Mouse (Mus musculus): Measurements from ENCODE around the gene Lman2. TPM values are rescaled to one million over a fixed set of nuclear protein-coding genes. Genes with fewer than 3 reads are reported as not detected.
A peak's percentile ranks its signal among the peaks of the same experiment; 100 is the strongest.

Lman2 gene
- polyA plus RNA-seq, 1 experiment from 2014 or later = 102 TPM

DNA sequence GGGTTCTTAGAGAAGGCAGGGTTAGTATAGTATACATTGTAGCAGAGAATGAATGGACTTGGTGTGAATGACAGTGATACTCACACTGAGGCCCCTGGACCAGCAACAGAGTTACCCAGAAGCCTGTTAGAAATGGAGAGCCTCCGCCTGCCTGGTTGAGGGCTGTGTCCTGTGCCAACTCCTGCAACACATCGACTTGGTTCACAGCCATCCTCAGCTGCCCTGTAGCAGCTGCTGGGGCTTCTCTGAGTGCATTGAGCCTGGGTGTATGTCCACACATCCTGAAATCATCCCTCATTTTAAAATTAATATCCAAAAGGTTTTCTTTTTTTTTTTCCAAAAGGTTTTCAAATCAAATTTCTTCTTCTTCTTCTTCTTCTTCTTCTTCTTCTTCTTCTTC lies 13.3 kb upstream of the Lman2 start:
- ATAC-seq (ENCODE audit: low read depth) (no peak; the same call in 1 of the 2 replicates), DNase-seq (ENCODE audit: low spot score) (no peak)
- Histone ChIP-seq H3K4me1 (ENCODE audit: control insufficient read depth, insufficient read depth, low read length) (peaks cover 4% of the 10 kb centered on the region; the same call in 1 of the 2 replicates), H3K9me3 (ENCODE audit: control insufficient read depth, low read length) (no peaks in the 10 kb centered on the region), H3K4me3 (ENCODE audit: low read depth, low read length) (no peak overlapping the region), H3K4me2 (ENCODE audit: low read depth, low read length) (no peak overlapping the region), H3K36me3 (ENCODE audit: control insufficient read depth, insufficient read depth, low read length) (no peaks in the 10 kb centered on the region), H3K27ac (replicated peaks; ENCODE audit: low read depth, low read length) (no peak overlapping the region), H3K27me3 (replicated peaks; ENCODE audit: control insufficient read depth, insufficient read depth, low read length) (peaks cover 42% of the 10 kb centered on the region), H3K9ac (ENCODE audit: low read depth, low read length) (no peak overlapping the region)
- WGBS = 69% methylated on average over 2 of the region's 2 CpGs

DNA sequence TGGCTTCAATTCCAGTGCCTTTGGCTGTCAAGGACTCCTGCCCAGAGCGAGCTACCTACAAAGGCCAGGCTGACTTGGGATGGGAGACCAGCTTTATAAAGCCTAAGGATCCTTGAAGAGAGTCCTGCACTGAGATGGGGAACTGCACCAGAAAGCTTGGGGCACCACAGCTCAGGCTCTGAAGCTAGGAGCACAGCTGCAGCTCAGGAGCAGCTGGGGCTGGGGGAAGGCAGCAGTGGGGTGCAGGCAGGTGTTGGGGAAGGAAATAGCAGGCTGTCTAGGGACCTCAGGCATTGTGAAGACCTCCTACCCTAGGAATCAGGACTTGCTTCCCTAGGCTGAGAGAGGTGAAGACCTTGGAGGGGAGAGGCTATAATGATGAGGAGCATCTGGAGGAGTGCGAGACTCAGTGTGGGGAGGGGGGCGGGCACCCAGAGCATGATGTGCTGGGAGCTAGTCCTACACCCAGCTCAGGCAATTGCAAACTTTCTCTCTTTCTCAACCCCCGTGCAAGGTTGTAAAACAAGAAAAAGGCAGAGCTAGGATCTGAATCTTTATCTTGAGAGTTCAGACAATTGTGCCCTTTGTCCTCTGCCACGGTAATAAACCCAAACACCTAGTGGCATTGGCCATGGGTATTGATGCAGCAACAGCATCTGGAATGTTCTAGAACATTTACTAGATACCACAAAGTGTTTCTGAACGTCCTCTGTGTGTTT lies 11.8 kb upstream of the Lman2 start:
- H3K27me3 ChIP-seq (replicated peaks; ENCODE audit: control insufficient read depth, insufficient read depth, low read length) = peaks cover 29% of the 10 kb centered on the region
- H3K4me3 ChIP-seq (ENCODE audit: low read depth, low read length) = no peak overlapping the region
- no peak for ATAC-seq (ENCODE audit: low read depth)
- no peak for DNase-seq (ENCODE audit: low spot score)
- H3K9ac ChIP-seq (ENCODE audit: low read depth, low read length) = no peak overlapping the region
- no peaks in the 10 kb centered on the region for H3K9me3 ChIP-seq (ENCODE audit: control insufficient read depth, low read length)
- peaks cover 4% of the 10 kb centered on the region; the same call in 1 of the 2 replicates for H3K4me1 ChIP-seq (ENCODE audit: control insufficient read depth, insufficient read depth, low read length)
- H3K36me3 ChIP-seq (ENCODE audit: control insufficient read depth, insufficient read depth, low read length) = no peaks in the 10 kb centered on the region
- 61% methylated on average over 6 of the region's 6 CpGs for WGBS
- H3K27ac ChIP-seq (replicated peaks; ENCODE audit: low read depth, low read length) = no peak overlapping the region
- H3K4me2 ChIP-seq (ENCODE audit: low read depth, low read length) = no peak overlapping the region

DNA sequence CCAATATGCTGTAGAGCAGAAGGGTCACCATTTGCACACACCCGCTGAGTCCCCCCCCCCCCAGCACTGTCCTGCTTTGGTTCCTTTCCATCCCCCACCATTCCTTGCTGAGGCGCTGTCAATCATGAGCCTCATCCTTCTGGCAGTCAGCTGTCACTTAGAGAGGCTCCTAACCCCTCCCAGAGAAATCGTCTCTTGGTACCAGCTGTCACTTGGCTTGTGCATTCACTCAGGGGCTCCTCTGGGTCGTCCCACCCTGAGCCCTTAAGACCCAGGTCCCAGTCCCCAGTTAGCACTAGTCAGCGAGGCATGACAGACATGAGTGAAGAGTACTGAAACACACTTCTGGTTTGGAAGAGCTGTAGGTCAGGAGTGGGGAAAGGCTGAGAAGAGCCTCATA lies 9.2 kb upstream of the Lman2 start:
- DNase-seq (ENCODE audit: low spot score) (peak; percentile 33), ATAC-seq (ENCODE audit: low read depth) (peak; percentile 59; the same call in 1 of the 2 replicates)
- WGBS = 62% methylated on average over 4 of the region's 5 CpGs
- Histone ChIP-seq H3K27ac (replicated peaks; ENCODE audit: low read depth, low read length) (no peak overlapping the region), H3K9me3 (ENCODE audit: control insufficient read depth, low read length) (no peaks in the 10 kb centered on the region), H3K4me2 (ENCODE audit: low read depth, low read length) (no peak overlapping the region), H3K4me1 (ENCODE audit: control insufficient read depth, insufficient read depth, low read length) (no peaks in the 10 kb centered on the region), H3K36me3 (ENCODE audit: control insufficient read depth, insufficient read depth, low read length) (no peaks in the 10 kb centered on the region), H3K4me3 (ENCODE audit: low read depth, low read length) (no peak overlapping the region), H3K9ac (ENCODE audit: low read depth, low read length) (no peak overlapping the region), H3K27me3 (replicated peaks; ENCODE audit: control insufficient read depth, insufficient read depth, low read length) (0 out of 2 replicates have a peak, but pooled peaks cover 5% of the 10 kb centered on the region)

DNA sequence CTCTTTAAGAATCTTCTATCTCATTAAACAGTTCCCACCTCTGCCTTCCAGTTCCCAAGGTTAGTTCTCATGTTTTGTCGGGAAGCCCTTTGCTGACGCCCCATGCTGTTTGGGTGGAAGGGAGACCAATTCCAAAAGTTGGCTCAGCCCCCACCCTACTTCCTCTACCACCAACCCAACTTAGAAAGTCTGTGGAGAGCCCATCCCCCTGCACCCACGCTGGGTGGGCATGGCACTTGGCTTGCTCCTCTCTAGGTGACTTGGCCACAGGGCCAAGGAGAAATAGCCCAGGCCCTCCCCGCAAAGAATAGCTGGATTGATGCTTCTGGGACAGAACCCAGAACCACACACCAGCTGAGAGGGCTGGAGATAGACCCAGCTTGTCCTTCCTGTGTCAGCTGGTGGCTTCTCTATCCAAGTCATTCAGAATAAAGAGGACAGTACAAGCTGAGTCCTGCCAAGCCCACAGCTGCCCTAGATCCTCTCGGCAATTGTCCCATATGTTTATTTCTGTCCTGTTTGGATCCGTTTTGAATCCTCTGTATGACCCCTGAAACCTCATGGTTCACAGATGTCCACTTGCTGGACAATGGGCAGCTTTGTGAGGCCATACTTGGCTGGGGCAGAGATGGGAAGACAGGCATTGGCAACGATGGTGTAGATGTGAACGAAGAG lies 8.6 kb upstream of the Lman2 start:
- H3K9ac ChIP-seq (ENCODE audit: low read depth, low read length) = no peak overlapping the region
- H3K27me3 ChIP-seq (replicated peaks; ENCODE audit: control insufficient read depth, insufficient read depth, low read length) = 0 out of 2 replicates have a peak, but pooled peaks cover 5% of the 10 kb centered on the region
- no peaks in the 10 kb centered on the region for H3K36me3 ChIP-seq (ENCODE audit: control insufficient read depth, insufficient read depth, low read length)
- ATAC-seq (ENCODE audit: low read depth) (peak; percentile 19; the same call in 1 of the 2 replicates), DNase-seq (ENCODE audit: low spot score) (no peak)
- no peak overlapping the region for H3K27ac ChIP-seq (replicated peaks; ENCODE audit: low read depth, low read length)
- no peak overlapping the region for H3K4me2 ChIP-seq (ENCODE audit: low read depth, low read length)
- no peak overlapping the region for H3K4me3 ChIP-seq (ENCODE audit: low read depth, low read length)
- 49% methylated on average over 8 of the region's 8 CpGs for WGBS
- no peaks in the 10 kb centered on the region for H3K9me3 ChIP-seq (ENCODE audit: control insufficient read depth, low read length)
- H3K4me1 ChIP-seq (ENCODE audit: control insufficient read depth, insufficient read depth, low read length) = no peaks in the 10 kb centered on the region

DNA sequence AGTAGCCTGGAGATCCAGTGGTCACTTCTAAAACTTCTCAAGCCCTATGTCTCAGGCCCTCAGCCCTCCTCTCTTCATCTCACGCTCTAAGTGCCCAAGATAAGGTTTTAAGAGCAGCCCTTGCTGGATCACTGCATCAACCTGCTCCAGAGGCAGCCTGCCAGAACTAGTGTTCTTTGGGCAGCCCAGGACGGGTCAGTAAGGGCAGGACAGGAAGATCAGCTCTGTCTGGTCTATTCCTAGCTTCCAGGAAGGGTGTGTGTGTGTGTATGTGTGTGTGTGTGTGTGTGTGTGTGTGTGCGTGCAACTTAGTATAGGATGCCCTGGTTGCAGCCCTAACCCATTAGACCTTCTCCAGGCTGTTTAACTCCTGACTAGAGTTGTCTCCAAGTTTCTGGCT lies 7.7 kb upstream of the Lman2 start:
- H3K27ac ChIP-seq (replicated peaks; ENCODE audit: low read depth, low read length) = no peak overlapping the region
- peak overlapping the region; percentile 40; the same call in 1 of the 2 replicates for H3K4me2 ChIP-seq (ENCODE audit: low read depth, low read length)
- H3K36me3 ChIP-seq (ENCODE audit: control insufficient read depth, insufficient read depth, low read length) = no peaks in the 10 kb centered on the region
- 69% methylated on average over 3 of the region's 3 CpGs for WGBS
- DNase-seq (ENCODE audit: low spot score) = no peak
- no peak overlapping the region for H3K9ac ChIP-seq (ENCODE audit: low read depth, low read length)
- H3K4me1 ChIP-seq (ENCODE audit: control insufficient read depth, insufficient read depth, low read length) = no peaks in the 10 kb centered on the region
- no peak for ATAC-seq (ENCODE audit: low read depth)
- 0 out of 2 replicates have a peak, but pooled peaks cover 5% of the 10 kb centered on the region for H3K27me3 ChIP-seq (replicated peaks; ENCODE audit: control insufficient read depth, insufficient read depth, low read length)
- H3K4me3 ChIP-seq (ENCODE audit: low read depth, low read length) = no peak overlapping the region
- no peaks in the 10 kb centered on the region for H3K9me3 ChIP-seq (ENCODE audit: control insufficient read depth, low read length)

DNA sequence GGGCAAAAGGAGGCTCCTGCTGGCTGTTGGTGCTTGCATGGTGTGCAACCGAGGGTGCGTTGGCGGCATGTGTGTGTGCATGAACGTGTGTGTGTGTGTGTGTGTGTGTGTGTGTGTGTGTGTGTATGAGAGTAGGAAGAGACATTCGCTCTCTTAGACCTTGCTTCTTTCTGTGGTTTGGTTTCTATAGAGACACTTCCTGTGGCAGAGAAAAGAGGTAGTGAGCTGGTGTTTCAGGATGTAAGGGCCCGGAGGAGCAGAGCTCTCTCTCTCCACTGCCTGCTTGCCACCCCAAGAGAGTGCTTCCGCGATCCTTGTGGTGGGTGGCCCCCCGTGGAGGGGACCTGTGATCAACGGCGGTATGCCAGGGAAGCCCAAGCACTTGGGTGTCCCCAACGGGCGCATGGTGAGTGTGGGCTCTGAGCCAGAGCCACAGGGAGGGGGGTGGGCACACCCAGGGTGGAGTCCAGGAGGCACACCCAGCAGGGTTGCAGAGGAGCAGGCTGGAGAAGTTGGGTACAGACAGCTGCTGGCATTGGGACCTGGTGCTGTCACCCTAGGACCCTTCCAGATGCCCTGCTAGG lies 7.0 kb upstream of the Lman2 start, which contains the start of gene Rgs14:
Gene Rgs14 (plus strand): TSS at position 202 of the 584 bp plus-strand sequence.
- H3K27me3 ChIP-seq (replicated peaks; ENCODE audit: control insufficient read depth, insufficient read depth, low read length) = 0 out of 2 replicates have a peak, but pooled peaks cover 5% of the 10 kb centered on the region
- no peaks in the 10 kb centered on the region for H3K4me1 ChIP-seq (ENCODE audit: control insufficient read depth, insufficient read depth, low read length)
- H3K9me3 ChIP-seq (ENCODE audit: control insufficient read depth, low read length) = no peaks in the 10 kb centered on the region
- peak within 1 kb of the TSS; percentile 40 for H3K4me2 ChIP-seq (ENCODE audit: low read depth, low read length)
- 0 out of 2 replicates have a peak within 1 kb of the TSS, but pooled peaks have one; percentile 25 for H3K9ac ChIP-seq (ENCODE audit: low read depth, low read length)
- H3K4me3 ChIP-seq (ENCODE audit: low read depth, low read length) = 0 out of 2 replicates have a peak within 1 kb of the TSS, but pooled peaks have one; percentile 8
- WGBS = 58% methylated on average over 13 of the region's 13 CpGs
- ATAC-seq (ENCODE audit: low read depth) (no peak), DNase-seq (ENCODE audit: low spot score) (no peak)
- no peak within 1 kb of the TSS for H3K27ac ChIP-seq (replicated peaks; ENCODE audit: low read depth, low read length)
- no peaks in the 10 kb centered on the region for H3K36me3 ChIP-seq (ENCODE audit: control insufficient read depth, insufficient read depth, low read length)

DNA sequence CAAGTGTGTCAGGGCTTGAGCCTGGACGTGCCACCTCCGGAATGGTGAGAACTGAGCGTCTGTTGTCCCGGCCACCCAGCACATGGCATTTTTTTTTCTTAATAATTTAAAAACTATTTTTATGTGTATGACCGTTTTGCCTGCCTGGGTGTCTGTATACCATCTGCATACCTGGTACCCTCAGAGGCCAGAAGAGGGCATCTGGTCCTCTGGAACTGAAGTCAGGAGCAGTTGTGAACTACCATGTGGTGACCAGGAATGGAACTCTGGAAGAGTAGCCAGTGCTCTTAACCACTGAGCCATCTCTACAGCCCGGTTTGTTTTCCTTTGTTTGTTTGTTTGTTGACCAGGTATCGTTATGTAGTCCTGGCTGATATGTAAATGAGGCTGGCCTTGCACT lies 5.8 kb upstream of the Lman2 start:
- H3K9me3 ChIP-seq (ENCODE audit: control insufficient read depth, low read length) = no peaks in the 10 kb centered on the region
- ATAC-seq (ENCODE audit: low read depth) (no peak), DNase-seq (ENCODE audit: low spot score) (no peak)
- H3K4me2 ChIP-seq (ENCODE audit: low read depth, low read length) = no peak overlapping the region
- H3K27ac ChIP-seq (replicated peaks; ENCODE audit: low read depth, low read length) = no peak overlapping the region
- H3K4me1 ChIP-seq (ENCODE audit: control insufficient read depth, insufficient read depth, low read length) = no peaks in the 10 kb centered on the region
- no peak overlapping the region for H3K9ac ChIP-seq (ENCODE audit: low read depth, low read length)
- 0 out of 2 replicates have a peak, but pooled peaks cover 4% of the 10 kb centered on the region for H3K27me3 ChIP-seq (replicated peaks; ENCODE audit: control insufficient read depth, insufficient read depth, low read length)
- 75% methylated on average over 7 of the region's 7 CpGs for WGBS
- no peak overlapping the region for H3K4me3 ChIP-seq (ENCODE audit: low read depth, low read length)
- H3K36me3 ChIP-seq (ENCODE audit: control insufficient read depth, insufficient read depth, low read length) = no peaks in the 10 kb centered on the region

DNA sequence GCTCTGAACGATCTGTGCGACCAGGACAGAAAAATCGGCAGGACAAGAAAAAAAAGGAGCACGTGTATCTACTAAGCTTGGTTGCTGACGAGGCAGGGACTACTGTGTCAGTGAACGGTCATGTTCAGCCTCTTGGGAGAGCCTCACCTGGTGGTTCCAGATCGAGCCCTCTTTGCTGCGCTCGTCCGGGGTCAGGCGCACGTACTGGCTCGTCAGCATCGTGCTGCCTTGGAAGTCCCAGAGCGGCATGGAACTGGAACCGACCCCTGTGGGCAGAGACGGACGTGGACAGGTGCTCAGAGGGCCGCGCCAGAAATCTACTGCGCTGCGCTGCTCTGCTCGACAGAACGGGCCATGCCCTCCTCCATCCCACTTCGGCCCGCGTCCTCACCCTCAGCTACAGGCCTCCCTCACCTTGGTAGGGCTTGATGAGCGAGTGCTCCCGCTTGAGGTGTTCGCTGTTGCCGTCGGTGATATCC lies 570 bp downstream of the Lman2 start:
- Histone ChIP-seq H3K4me1 (ENCODE audit: control insufficient read depth, insufficient read depth, low read length) (peaks cover 14% of the 10 kb centered on the region), H3K9me3 (ENCODE audit: control insufficient read depth, low read length) (no peaks in the 10 kb centered on the region), H3K9ac (ENCODE audit: low read depth, low read length) (peak overlapping the region; percentile 92), H3K27me3 (replicated peaks; ENCODE audit: control insufficient read depth, insufficient read depth, low read length) (no peaks in the 10 kb centered on the region), H3K4me3 (ENCODE audit: low read depth, low read length) (peak overlapping the region; percentile 87), H3K27ac (replicated peaks; ENCODE audit: low read depth, low read length) (peak overlapping the region; percentile 88), H3K4me2 (ENCODE audit: low read depth, low read length) (peak overlapping the region; percentile 89), H3K36me3 (ENCODE audit: control insufficient read depth, insufficient read depth, low read length) (peaks cover 39% of the 10 kb centered on the region)
- DNase-seq (ENCODE audit: low spot score) (no peak), ATAC-seq (ENCODE audit: low read depth) (peak; percentile 8; the same call in 1 of the 2 replicates)
- 1% methylated on average over 32 of the region's 32 CpGs for WGBS
